Comparison of ENCODE assay signal across 13 mouse cellular contexts in the genomic region with DNA sequence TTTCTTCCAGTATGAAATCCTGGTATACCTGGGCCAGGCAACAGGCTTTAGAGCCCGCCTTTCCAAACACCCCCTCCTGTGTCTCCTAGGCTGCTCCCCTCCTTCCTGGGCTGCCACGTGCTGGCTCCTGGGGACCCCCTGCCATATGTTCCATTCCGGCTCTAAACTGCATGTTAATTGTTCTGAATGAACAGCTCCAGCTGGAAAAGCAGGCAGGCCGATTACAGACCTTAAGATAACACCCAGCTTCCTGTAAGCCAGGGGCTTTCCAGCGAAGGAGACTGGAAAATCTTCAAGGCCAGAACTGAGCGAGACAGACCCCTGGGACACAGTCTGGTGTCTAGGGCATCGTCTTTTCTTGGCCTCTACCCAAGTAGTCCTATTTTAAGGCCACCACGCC.
DNase-seq lines count a peak whose midpoint lies in the region; ATAC-seq and TF ChIP-seq lines count a peak whose summit lies in the region.
"Had no signal": no experiment of that assay in that cellular context is flagged by ENCODE, and none has a peak within 500 bp of the region (broad histone marks: within the 10 kb centered on the region; RNA-seq: fewer than 3 reads in every experiment).

No protein-coding gene starts in this region.

- H3K27me3 ChIP-seq in midbrain, embryonic 11.5 days (ENCODE audit: control insufficient read depth, insufficient read depth, low read length) = no peaks in the 10 kb centered on the region
- H3K27me3 ChIP-seq in midbrain, postnatal 0 days (ENCODE audit: insufficient read depth, low read length) = no peaks in the 10 kb centered on the region
- H3K27me3 ChIP-seq in forebrain, embryonic 13.5 days = no peaks in the 10 kb centered on the region
- no peaks in the 10 kb centered on the region for H3K27me3 ChIP-seq in neural tube, embryonic 14.5 days (ENCODE audit: control insufficient read depth, insufficient read depth, low read length)

- 46% methylated on average over 8 of the region's 8 CpGs for WGBS in midbrain, embryonic 11.5 days
- 22% methylated on average over 8 of the region's 8 CpGs for WGBS in midbrain, postnatal 0 days
- WGBS in forebrain, embryonic 13.5 days = 40% methylated on average over 8 of the region's 8 CpGs
- WGBS in neural tube, embryonic 14.5 days = 21% methylated on average over 8 of the region's 8 CpGs

- no peaks in the 10 kb centered on the region for H3K9me3 ChIP-seq in midbrain, embryonic 11.5 days (ENCODE audit: control insufficient read depth, low read length)
- no peaks in the 10 kb centered on the region for H3K9me3 ChIP-seq in midbrain, postnatal 0 days (ENCODE audit: low read length)
- no peaks in the 10 kb centered on the region for H3K9me3 ChIP-seq in forebrain, embryonic 13.5 days (replicated peaks)
- H3K9me3 ChIP-seq in neural tube, embryonic 14.5 days (ENCODE audit: control insufficient read depth, low read length) = no peaks in the 10 kb centered on the region

- peaks cover 5% of the 10 kb centered on the region for H3K4me1 ChIP-seq in midbrain, embryonic 11.5 days (ENCODE audit: control insufficient read depth, insufficient read depth, low read length)
- H3K4me1 ChIP-seq in midbrain, postnatal 0 days (ENCODE audit: insufficient read depth, low read length) = peaks cover 10% of the 10 kb centered on the region; the same call in 1 of the 2 replicates
- peaks cover 30% of the 10 kb centered on the region for H3K4me1 ChIP-seq in forebrain, embryonic 13.5 days
- H3K4me1 ChIP-seq in neural tube, embryonic 14.5 days (ENCODE audit: control insufficient read depth, insufficient read depth, low read length) = peaks cover 28% of the 10 kb centered on the region

- H3K4me3 ChIP-seq in midbrain, embryonic 11.5 days (ENCODE audit: low read depth, low read length) = no peak overlapping the region
- no peak overlapping the region for H3K4me3 ChIP-seq in midbrain, postnatal 0 days (ENCODE audit: low read depth, low read length)
- H3K4me3 ChIP-seq in forebrain, embryonic 13.5 days = no peak overlapping the region
- no peak overlapping the region for H3K4me3 ChIP-seq in neural tube, embryonic 14.5 days (ENCODE audit: low read depth, low read length)
- H3K4me3 ChIP-seq: gastrocnemius, adult 2 months had no signal

- no peak for TF ChIP-seq CTCF in midbrain, postnatal 0 days (IDR thresholded peaks at IDR 0.05)

- no peaks in the 10 kb centered on the region for H3K36me3 ChIP-seq in midbrain, embryonic 11.5 days (ENCODE audit: control insufficient read depth, insufficient read depth, low read length)
- H3K36me3 ChIP-seq in midbrain, postnatal 0 days (ENCODE audit: insufficient read depth, low read length) = no peaks in the 10 kb centered on the region
- H3K36me3 ChIP-seq in forebrain, embryonic 13.5 days (ENCODE audit: poor library complexity, severe bottlenecking) = no peaks in the 10 kb centered on the region
- no peaks in the 10 kb centered on the region for H3K36me3 ChIP-seq in neural tube, embryonic 14.5 days (ENCODE audit: control insufficient read depth, insufficient read depth, low read length)

- no peak overlapping the region for H3K9ac ChIP-seq in midbrain, embryonic 11.5 days (ENCODE audit: low read length)
- H3K9ac ChIP-seq in midbrain, postnatal 0 days (replicated peaks; ENCODE audit: low read length, poor library complexity, severe bottlenecking) = no peak overlapping the region
- no peak overlapping the region for H3K9ac ChIP-seq in forebrain, embryonic 13.5 days
- no peak overlapping the region for H3K9ac ChIP-seq in neural tube, embryonic 14.5 days (replicated peaks; ENCODE audit: low read depth, low read length)

- no peak for DNase-seq in midbrain, embryonic 11.5 days (ENCODE audit: low spot score, missing footprints)
- DNase-seq in midbrain, postnatal 0 days (ENCODE audit: low spot score) = no peak
- peak; percentile 46 for DNase-seq in heart, postnatal 4 days
- no peak for DNase-seq in gastrocnemius, postnatal 10 days
- DNase-seq in adrenal gland, adult 18-20 months (ENCODE audit: low spot score in 2 of 2) = no peak
- DNase-seq: adrenal gland, adult 8-10 months; cerebellum, adult 9-11 months; gastrocnemius, adult 2 months; right cerebral cortex, postnatal 14 days; thymus, postnatal 4 days had no signal

- 0 out of 2 replicates have a peak, but pooled peaks have one; percentile 43 for ATAC-seq in midbrain, embryonic 11.5 days (ENCODE audit: low FRiP score)
- ATAC-seq in midbrain, postnatal 0 days (ENCODE audit: low FRiP score) = no peak; the same call in 1 of the 2 replicates
- peak; percentile 72 for ATAC-seq in forebrain, embryonic 13.5 days
- ATAC-seq in neural tube, embryonic 14.5 days (ENCODE audit: low read depth) = peak; percentile 44; the same call in 1 of the 2 replicates

- no peak overlapping the region for H3K4me2 ChIP-seq in midbrain, embryonic 11.5 days
- H3K4me2 ChIP-seq in midbrain, postnatal 0 days (ENCODE audit: low read depth, low read length, poor library complexity, severe bottlenecking) = no peak overlapping the region
- H3K4me2 ChIP-seq in forebrain, embryonic 13.5 days = no peak overlapping the region
- H3K4me2 ChIP-seq in neural tube, embryonic 14.5 days (ENCODE audit: low read depth, low read length) = no peak overlapping the region
- H3K4me2 ChIP-seq: liver, embryonic 11.5 days had no signal

- no peak overlapping the region for H3K27ac ChIP-seq in midbrain, embryonic 11.5 days (ENCODE audit: low read depth, low read length)
- no peak overlapping the region for H3K27ac ChIP-seq in midbrain, postnatal 0 days (ENCODE audit: low read depth, low read length)
- peak overlapping the region; percentile 22 for H3K27ac ChIP-seq in forebrain, embryonic 13.5 days
- no peak overlapping the region for H3K27ac ChIP-seq in neural tube, embryonic 14.5 days (ENCODE audit: low read depth, low read length)
- H3K27ac ChIP-seq: gastrocnemius, adult 2 months had no signal
